Mouse (Mus musculus): Measurements from ENCODE around the gene Epo. TPM values are rescaled to one million over a fixed set of nuclear protein-coding genes. Genes with fewer than 3 reads are reported as not detected.

Gene Epo
- polyA plus RNA-seq, 2 experiments: 0.19 to 0.83 TPM

- DNase-seq (ENCODE audit: low spot score): no peak
- no peak for TF ChIP-seq POLR2A (IDR thresholded peaks at IDR 0.05; ENCODE audit: borderline replicate concordance, extremely low read depth, insufficient read depth, insufficient read length)
- Histone ChIP-seq H3K9me3 (ENCODE audit: control insufficient read depth, low read length) (no peaks in the 10 kb centered on the region), H3K27ac (replicated peaks; ENCODE audit: low read depth, low read length) (no peak overlapping the region), H3K4me1 (ENCODE audit: control insufficient read depth, insufficient read depth, low read length) (no peaks in the 10 kb centered on the region), H3K4me3 (replicated peaks; ENCODE audit: low read length) (no peak overlapping the region), H3K27me3 (ENCODE audit: control insufficient read depth, insufficient read depth, low read length) (no peaks in the 10 kb centered on the region), H3K4me2 (replicated peaks; ENCODE audit: low read depth, low read length, severe bottlenecking) (no peak overlapping the region), H3K9ac (ENCODE audit: low read depth, low read length, severe bottlenecking) (no peak overlapping the region), H3K36me3 (ENCODE audit: control insufficient read depth, insufficient read depth, low read length) (no peaks in the 10 kb centered on the region)
- no peak for ATAC-seq (ENCODE audit: low FRiP score, low read depth)
- 63% methylated on average over 6 of the region's 6 CpGs for WGBS
These were observed 32.7 kb upstream of the Epo start for GRCm38 (mm10) chr5:137565744-137566143.

GRCm38 (mm10) chr5:137562965-137563364, 29.9 kb upstream of the Epo start:
- DNase-seq (ENCODE audit: low spot score) (no peak), ATAC-seq (ENCODE audit: low FRiP score, low read depth) (no peak)
- Histone ChIP-seq H3K4me3 (replicated peaks; ENCODE audit: low read length) (no peak overlapping the region), H3K9ac (ENCODE audit: low read depth, low read length, severe bottlenecking) (no peak overlapping the region), H3K27ac (replicated peaks; ENCODE audit: low read depth, low read length) (no peak overlapping the region), H3K36me3 (ENCODE audit: control insufficient read depth, insufficient read depth, low read length) (no peaks in the 10 kb centered on the region), H3K9me3 (ENCODE audit: control insufficient read depth, low read length) (no peaks in the 10 kb centered on the region), H3K4me1 (ENCODE audit: control insufficient read depth, insufficient read depth, low read length) (no peaks in the 10 kb centered on the region), H3K4me2 (replicated peaks; ENCODE audit: low read depth, low read length, severe bottlenecking) (no peak overlapping the region), H3K27me3 (ENCODE audit: control insufficient read depth, insufficient read depth, low read length) (no peaks in the 10 kb centered on the region)
- WGBS: 70% methylated on average over 10 of the region's 10 CpGs
- no peak for TF ChIP-seq POLR2A (IDR thresholded peaks at IDR 0.05; ENCODE audit: borderline replicate concordance, extremely low read depth, insufficient read depth, insufficient read length)

DNA sequence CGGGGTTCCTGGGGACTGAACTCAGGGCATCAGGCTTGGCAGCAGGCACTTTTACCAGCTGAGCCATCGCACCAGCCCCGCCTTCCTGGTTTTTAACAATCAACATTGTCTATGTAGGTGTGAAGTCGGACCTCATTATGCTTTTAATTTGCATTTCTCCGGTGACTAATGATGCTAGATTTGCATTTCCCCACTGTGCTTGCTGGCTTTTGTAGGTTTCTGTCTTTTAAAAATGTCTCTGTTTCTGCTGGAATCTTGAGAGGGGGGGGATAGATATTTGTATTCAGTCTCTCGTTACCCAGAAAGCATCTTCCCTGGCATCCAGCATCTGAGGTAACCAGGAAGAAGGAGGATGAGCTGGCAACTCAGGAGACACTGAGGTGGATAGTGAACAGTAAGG, 28.5 kb upstream of the Epo start:
- DNase-seq (ENCODE audit: low spot score): no peak
- Histone ChIP-seq H3K4me3 (replicated peaks; ENCODE audit: low read length) (no peak overlapping the region), H3K4me2 (replicated peaks; ENCODE audit: low read depth, low read length, severe bottlenecking) (no peak overlapping the region), H3K27me3 (ENCODE audit: control insufficient read depth, insufficient read depth, low read length) (no peaks in the 10 kb centered on the region), H3K27ac (replicated peaks; ENCODE audit: low read depth, low read length) (no peak overlapping the region), H3K36me3 (ENCODE audit: control insufficient read depth, insufficient read depth, low read length) (no peaks in the 10 kb centered on the region), H3K4me1 (ENCODE audit: control insufficient read depth, insufficient read depth, low read length) (no peaks in the 10 kb centered on the region), H3K9me3 (ENCODE audit: control insufficient read depth, low read length) (no peaks in the 10 kb centered on the region), H3K9ac (ENCODE audit: low read depth, low read length, severe bottlenecking) (no peak overlapping the region)
- no peak for TF ChIP-seq POLR2A (IDR thresholded peaks at IDR 0.05; ENCODE audit: borderline replicate concordance, extremely low read depth, insufficient read depth, insufficient read length)
- no peak for ATAC-seq (ENCODE audit: low FRiP score, low read depth)
- 68% methylated on average over 6 of the region's 6 CpGs for WGBS

DNA sequence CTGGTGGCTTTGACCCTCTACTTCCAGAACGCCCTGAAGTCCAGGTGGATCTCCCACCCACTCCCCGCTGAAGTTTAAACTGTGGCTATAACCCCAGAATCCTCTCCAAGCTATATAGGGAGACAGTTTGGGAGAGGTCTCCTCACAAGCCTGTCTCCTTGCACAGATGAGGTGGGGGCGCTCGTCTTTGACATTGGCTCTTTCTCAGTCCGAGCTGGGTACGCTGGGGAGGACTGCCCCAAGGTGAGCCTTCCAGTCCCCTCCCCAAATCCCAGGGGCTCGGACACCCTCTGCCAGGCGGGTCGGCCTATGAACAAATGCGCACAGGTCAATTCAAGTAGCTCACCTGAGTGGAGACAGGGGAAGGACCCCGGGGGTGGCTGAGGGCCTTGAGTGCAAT, 20.9 kb upstream of the Epo start:
- H3K4me1 ChIP-seq (ENCODE audit: control insufficient read depth, insufficient read depth, low read length): no peaks in the 10 kb centered on the region
- peaks cover 11% of the 10 kb centered on the region; the same call in 1 of the 2 replicates for H3K27me3 ChIP-seq (ENCODE audit: control insufficient read depth, insufficient read depth, low read length)
- H3K4me3 ChIP-seq (replicated peaks; ENCODE audit: low read length): no peak overlapping the region
- H3K27ac ChIP-seq (replicated peaks; ENCODE audit: low read depth, low read length): no peak overlapping the region
- ATAC-seq (ENCODE audit: low FRiP score, low read depth) (no peak), DNase-seq (ENCODE audit: low spot score) (no peak)
- 43% methylated on average over 11 of the region's 11 CpGs for whole genome bisulfite sequencing
- H3K36me3 ChIP-seq (ENCODE audit: control insufficient read depth, insufficient read depth, low read length): no peaks in the 10 kb centered on the region
- H3K4me2 ChIP-seq (replicated peaks; ENCODE audit: low read depth, low read length, severe bottlenecking): no peak overlapping the region
- no peaks in the 10 kb centered on the region for H3K9me3 ChIP-seq (ENCODE audit: control insufficient read depth, low read length)
- no peak overlapping the region for H3K9ac ChIP-seq (ENCODE audit: low read depth, low read length, severe bottlenecking)
- no peak for TF ChIP-seq POLR2A (IDR thresholded peaks at IDR 0.05; ENCODE audit: borderline replicate concordance, extremely low read depth, insufficient read depth, insufficient read length)

DNA sequence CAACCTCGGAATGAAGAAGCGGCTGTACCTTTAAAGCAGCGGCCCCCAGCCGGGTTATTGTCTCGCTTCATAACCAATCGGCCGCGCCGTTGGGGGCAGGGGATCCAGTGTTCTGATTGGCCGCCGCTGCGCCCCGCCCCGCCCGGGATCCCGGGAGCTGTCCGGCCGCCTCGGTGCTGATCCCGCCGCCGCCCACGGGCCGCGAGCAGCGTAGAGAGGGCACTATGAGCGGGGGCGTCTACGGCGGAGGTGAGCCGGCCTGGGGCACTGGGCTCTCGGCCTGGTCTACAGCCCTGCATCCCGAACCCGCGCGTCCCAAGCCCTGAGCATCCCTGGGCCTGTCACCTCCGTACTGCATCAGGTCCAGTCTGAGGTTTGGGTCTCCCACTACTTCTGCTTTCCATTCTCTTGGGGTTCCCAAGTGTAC, 20.4 kb upstream of the Epo start, which contains the start of gene Actl6b:
Gene Actl6b (plus strand): TSS at position 107 of the 427 bp plus-strand sequence.
- H3K27ac ChIP-seq (replicated peaks; ENCODE audit: low read depth, low read length): no peak within 1 kb of the TSS
- H3K36me3 ChIP-seq (ENCODE audit: control insufficient read depth, insufficient read depth, low read length): no peaks in the 10 kb centered on the region
- H3K9me3 ChIP-seq (ENCODE audit: control insufficient read depth, low read length): no peaks in the 10 kb centered on the region
- 2% methylated on average over 37 of the region's 37 CpGs for WGBS
- peak within 1 kb of the TSS; percentile 3; the same call in 1 of the 2 replicates for H3K4me3 ChIP-seq (replicated peaks; ENCODE audit: low read length)
- peak; percentile 90 for ATAC-seq (ENCODE audit: low FRiP score, low read depth)
- peak; percentile 71 for DNase-seq (ENCODE audit: low spot score)
- H3K27me3 ChIP-seq (ENCODE audit: control insufficient read depth, insufficient read depth, low read length): peaks cover 11% of the 10 kb centered on the region; the same call in 1 of the 2 replicates
- no peak within 1 kb of the TSS for H3K9ac ChIP-seq (ENCODE audit: low read depth, low read length, severe bottlenecking)
- no peak for TF ChIP-seq POLR2A (IDR thresholded peaks at IDR 0.05; ENCODE audit: borderline replicate concordance, extremely low read depth, insufficient read depth, insufficient read length)
- no peaks in the 10 kb centered on the region for H3K4me1 ChIP-seq (ENCODE audit: control insufficient read depth, insufficient read depth, low read length)
- peak within 1 kb of the TSS; percentile 35 for H3K4me2 ChIP-seq (replicated peaks; ENCODE audit: low read depth, low read length, severe bottlenecking)

DNA sequence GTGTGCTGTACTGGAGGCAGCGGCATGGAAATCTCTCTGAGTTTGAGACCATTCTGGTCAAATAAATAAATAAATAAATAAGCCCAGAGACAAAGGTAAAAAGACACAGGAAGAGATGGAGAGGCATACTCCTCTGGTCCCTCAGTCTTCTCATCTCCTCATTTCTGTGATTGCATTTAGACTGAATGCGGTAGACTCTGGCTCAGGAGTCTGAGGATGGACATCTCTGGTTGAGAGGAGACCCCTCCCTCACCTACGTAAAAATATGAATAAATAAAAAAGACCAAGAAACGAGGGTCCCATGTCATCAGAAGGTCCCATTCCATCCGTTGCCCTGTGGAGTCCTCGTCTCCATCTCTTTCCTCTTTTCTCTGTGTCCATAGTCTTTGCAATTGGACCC, 20.0 kb upstream of the Epo start:
- Histone ChIP-seq H3K4me3 (replicated peaks; ENCODE audit: low read length) (peak overlapping the region; percentile 3; the same call in 1 of the 2 replicates), H3K36me3 (ENCODE audit: control insufficient read depth, insufficient read depth, low read length) (no peaks in the 10 kb centered on the region), H3K27ac (replicated peaks; ENCODE audit: low read depth, low read length) (no peak overlapping the region), H3K9ac (ENCODE audit: low read depth, low read length, severe bottlenecking) (no peak overlapping the region), H3K27me3 (ENCODE audit: control insufficient read depth, insufficient read depth, low read length) (peaks cover 11% of the 10 kb centered on the region; the same call in 1 of the 2 replicates), H3K4me1 (ENCODE audit: control insufficient read depth, insufficient read depth, low read length) (no peaks in the 10 kb centered on the region), H3K4me2 (replicated peaks; ENCODE audit: low read depth, low read length, severe bottlenecking) (peak overlapping the region; percentile 35), H3K9me3 (ENCODE audit: control insufficient read depth, low read length) (no peaks in the 10 kb centered on the region)
- DNase-seq (ENCODE audit: low spot score) (no peak), ATAC-seq (ENCODE audit: low FRiP score, low read depth) (no peak)
- no peak for TF ChIP-seq POLR2A (IDR thresholded peaks at IDR 0.05; ENCODE audit: borderline replicate concordance, extremely low read depth, insufficient read depth, insufficient read length)
- WGBS: 24% methylated on average over 6 of the region's 6 CpGs
